Mouse (Mus musculus) erythroblast, embryonic 14.5 days (primary cell): ENCODE measurements at regions not wholly inside any gene's neighbourhood (a gene's known extent, or its start where the extent isn't known, plus 50 kb on each side); places are given as distances from the start of the nearest gene placed in this dataset.

Experiments used
- GATA1 ChIP-seq: IDR thresholded peaks from 2 replicates; pipeline ENCODE4 v1.6.1; 2012; ENCODE audit warnings: low read length, inconsistent platforms, mixed read lengths
- TAL1 ChIP-seq: IDR thresholded peaks from 3 replicates; pipeline ENCODE4 v1.6.1; 2012; ENCODE audit warnings: low read length, inconsistent platforms, mixed read lengths

- TF ChIP-seq TAL1: no peak
- no peak for TF ChIP-seq GATA1
Measured at GRCm38 (mm10) chr3:130947277-130947606, 163.0 kb upstream of the Lef1 start.
